Mouse (Mus musculus): ENCODE results near the gene Aasdh.

Aasdh gene

DNA sequence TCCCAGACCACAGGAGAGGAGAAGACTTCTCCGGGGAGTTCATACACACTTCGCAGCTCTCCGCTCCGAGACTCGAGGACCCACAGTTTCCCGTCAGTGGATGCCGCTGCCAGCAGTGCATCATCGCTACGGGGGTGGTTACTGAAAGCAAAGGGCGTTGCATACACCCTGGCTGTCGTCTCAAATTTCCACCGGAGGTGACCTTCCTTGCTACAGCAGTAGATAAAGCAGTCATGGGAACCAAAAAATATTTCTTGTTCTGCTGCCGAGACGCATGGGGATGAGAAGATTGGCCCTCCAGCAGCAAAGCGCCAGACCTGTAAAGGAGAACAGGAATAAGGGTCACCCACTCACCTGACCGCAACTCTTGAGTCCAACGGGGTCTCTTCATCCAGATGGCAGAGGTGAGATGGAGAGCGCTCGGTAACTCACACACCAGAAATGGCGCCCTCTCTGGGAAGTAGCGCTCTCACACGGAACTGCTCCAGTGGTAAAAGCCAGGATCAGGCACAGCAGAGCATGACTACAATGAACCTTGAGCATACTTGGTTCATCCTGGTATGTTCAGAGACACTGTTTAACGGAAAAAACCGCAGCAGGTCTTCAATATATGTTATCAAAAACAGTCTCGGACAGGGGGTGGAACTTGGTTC, 29.1 kb downstream of the Aasdh start:
- H3K27me3 ChIP-seq (ENCODE audit: control insufficient read depth, insufficient read depth, low read length, poor library complexity, severe bottlenecking) = no peaks in the 10 kb centered on the region
- 0 out of 2 replicates have a peak, but pooled peaks cover 10% of the 10 kb centered on the region for H3K36me3 ChIP-seq (ENCODE audit: control insufficient read depth, insufficient read depth, low read length, poor library complexity, severe bottlenecking)
- no peak for DNase-seq (ENCODE audit: low read depth, low spot score)

DNA sequence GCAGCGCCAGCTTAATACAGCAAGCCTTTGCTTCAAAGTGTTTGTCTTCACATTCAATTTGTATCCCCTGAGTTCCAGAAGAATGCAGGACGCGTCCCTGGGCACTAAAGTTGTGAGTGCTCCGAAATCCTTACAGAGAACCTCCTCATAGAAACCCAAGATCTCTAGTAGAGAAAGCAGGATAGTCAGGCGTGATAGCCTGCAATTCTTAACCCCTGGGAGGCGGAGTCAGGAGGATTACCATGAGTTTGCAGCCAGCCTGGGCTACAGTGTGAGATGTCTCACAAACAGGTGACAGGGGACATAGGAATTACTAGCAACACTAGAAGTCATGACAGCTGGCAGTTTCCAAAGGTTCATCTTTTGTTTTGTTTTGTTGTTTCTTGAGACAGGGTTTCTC, 35.8 kb downstream of the Aasdh start:
- no peak for DNase-seq (ENCODE audit: low read depth, low spot score)
- no peaks in the 10 kb centered on the region for H3K27me3 ChIP-seq (ENCODE audit: control insufficient read depth, insufficient read depth, low read length, poor library complexity, severe bottlenecking)
- 0 out of 2 replicates have a peak, but pooled peaks cover 1% of the 10 kb centered on the region for H3K36me3 ChIP-seq (ENCODE audit: control insufficient read depth, insufficient read depth, low read length, poor library complexity, severe bottlenecking)

DNA sequence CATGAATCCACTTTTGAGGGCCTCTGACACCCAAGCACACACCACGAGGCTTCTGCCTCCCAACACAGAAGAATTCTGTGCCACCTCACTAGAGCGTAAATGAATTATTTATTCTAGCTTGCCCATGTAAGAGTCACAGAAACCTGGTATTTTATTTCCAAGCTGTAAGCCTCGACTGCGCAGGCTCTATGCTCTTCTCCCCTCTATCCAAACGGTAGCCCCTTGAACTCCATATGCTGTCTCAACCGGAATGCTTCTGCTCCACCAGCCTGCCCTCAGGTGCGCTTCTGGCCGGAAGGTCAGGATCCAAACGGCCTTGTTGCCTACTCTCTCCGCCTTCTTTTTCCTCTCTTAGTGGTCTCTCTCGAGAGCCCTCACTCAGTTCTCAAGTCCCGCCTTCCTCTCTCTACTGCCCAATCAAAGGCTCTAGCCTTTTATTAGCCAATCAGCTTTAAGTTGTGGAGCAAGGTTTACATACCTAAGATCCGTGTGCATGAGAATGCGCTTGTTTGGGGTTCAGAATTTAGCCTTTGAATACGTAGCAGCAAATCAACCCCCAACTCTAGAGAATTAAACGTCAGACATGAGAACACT, 36.5 kb downstream of the Aasdh start:
- peak; percentile 63 for DNase-seq (ENCODE audit: low read depth, low spot score)
- H3K36me3 ChIP-seq (ENCODE audit: control insufficient read depth, insufficient read depth, low read length, poor library complexity, severe bottlenecking) = no peaks in the 10 kb centered on the region
- H3K27me3 ChIP-seq (ENCODE audit: control insufficient read depth, insufficient read depth, low read length, poor library complexity, severe bottlenecking) = no peaks in the 10 kb centered on the region

DNA sequence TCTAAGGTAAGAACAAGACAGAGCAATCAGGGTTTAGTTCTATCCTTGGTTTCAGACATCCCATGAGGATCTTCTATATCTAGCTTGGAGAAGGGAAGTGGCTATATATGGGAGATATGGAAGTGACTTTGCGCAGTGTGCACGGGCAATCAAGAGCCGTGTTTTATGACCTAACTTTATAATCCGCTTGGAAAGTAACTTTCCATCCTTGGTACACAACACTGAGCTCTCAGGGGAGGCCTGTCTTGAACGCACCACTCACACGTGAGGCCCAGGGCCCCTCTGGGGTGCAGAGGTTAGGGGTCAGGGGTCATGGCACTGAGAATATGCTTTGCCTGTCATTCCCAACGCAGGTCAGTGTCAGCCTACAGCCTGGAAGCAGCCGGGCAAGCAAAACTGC, 38.5 kb downstream of the Aasdh start:
- H3K27me3 ChIP-seq (ENCODE audit: control insufficient read depth, insufficient read depth, low read length, poor library complexity, severe bottlenecking) = no peaks in the 10 kb centered on the region
- DNase-seq (ENCODE audit: low read depth, low spot score) = no peak
- no peaks in the 10 kb centered on the region for H3K36me3 ChIP-seq (ENCODE audit: control insufficient read depth, insufficient read depth, low read length, poor library complexity, severe bottlenecking)

DNA sequence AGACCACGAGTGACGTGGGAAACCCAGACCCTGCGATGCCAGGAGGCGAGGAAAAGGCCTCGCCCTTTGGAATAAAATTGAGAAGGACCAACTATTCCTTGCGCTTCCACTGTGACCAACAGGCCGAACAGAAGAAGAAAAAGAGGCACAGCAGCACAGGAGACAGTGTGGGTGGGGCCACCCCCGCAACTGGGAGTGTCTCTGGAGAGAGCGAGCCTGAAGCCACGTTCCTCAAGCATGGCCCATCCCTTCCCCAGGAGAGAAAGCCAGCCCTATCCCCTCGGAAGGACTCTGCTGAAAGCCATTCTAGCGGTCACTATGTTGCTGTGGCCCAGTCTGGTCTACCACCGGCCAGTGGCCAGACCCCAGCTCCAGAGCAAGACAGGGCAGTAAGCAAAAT, 46.9 kb downstream of the Aasdh start:
- DNase-seq (ENCODE audit: low read depth, low spot score) = no peak
- H3K27me3 ChIP-seq (ENCODE audit: control insufficient read depth, insufficient read depth, low read length, poor library complexity, severe bottlenecking) = no peaks in the 10 kb centered on the region
- no peaks in the 10 kb centered on the region for H3K36me3 ChIP-seq (ENCODE audit: control insufficient read depth, insufficient read depth, low read length, poor library complexity, severe bottlenecking)

DNA sequence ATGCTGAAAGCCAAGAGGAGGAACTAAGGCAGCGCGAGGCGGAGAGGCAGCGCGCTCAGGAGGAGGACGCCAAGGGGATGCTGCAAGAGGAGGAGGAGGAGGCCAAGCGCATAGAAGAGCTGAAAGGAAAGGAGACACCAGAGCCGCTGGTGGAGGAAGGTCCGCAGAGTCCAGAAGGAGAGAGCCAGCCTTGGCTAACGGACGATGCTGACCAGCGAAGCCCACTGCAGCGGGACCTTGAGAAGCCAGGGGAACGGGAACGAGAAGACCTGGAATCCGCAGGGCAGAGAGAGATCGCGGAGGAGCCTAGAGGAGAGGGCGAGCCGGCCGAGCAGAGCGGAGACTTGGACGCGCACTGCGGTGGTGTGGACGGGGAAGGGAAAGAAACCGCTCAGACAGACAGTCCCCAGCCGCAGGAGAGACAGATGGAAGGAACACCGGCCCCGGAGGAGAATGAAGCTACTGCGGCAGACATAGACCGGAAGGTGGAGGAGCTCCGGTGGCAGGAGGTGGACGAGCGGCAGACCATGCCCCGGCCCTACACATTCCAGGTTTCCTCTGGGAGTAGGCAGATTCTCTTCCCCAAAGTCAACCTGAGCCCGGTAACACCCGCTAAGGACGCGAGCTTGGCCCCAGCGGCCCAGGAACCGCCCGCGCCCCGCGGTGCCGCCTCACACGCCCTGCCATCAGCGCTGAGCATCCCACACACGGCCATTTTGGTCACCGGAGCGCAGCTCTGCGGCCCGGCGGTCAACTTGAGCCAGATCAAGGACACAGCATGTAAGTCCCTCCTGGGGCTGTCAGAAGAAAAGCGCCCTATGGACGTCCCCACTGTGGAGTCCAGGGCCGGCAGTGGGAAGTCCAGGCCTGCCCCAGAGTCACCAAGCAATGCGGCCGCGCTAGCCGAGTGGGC, 48.0 kb downstream of the Aasdh start:
- Histone ChIP-seq H3K27me3 (ENCODE audit: control insufficient read depth, insufficient read depth, low read length, poor library complexity, severe bottlenecking) (no peaks in the 10 kb centered on the region), H3K36me3 (ENCODE audit: control insufficient read depth, insufficient read depth, low read length, poor library complexity, severe bottlenecking) (no peaks in the 10 kb centered on the region)
- no peak for DNase-seq (ENCODE audit: low read depth, low spot score)

DNA sequence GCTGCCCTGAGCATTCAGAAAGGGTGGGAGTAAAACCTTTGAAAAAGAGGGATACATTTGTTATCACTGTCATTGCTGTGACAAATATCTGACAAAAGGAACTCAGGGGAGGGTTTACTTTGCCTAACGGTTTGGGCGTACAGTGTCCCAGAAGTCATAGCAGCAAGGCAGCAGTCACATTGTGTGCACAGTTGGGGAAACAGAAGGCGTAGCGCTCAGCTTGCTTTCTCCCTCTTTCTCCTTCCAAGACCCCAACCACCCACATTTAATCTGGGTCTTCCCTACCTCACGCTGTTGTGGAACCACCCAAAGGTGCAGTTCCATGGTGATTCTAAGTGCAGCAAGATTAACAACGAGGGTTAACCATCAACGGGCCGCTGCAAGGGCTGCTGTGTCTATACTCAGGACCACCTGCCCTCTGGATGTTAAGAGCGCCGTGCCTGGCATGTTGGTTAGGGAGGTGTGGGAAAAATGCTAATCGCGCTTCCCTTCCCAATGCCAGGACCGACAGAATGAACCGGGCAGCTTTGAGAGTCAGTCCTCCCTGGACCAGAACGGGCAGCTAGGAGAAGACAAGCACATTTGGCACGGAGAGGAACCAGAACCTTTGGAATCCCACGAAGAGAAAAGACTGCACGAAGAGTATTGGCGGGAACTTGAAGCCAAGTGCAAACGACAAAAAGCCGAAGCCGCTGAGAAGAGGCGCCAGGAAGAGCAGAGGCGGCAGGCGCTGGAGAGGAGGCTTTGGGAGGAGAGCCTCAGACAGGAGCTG, 49.3 kb downstream of the Aasdh start:
- no peak for DNase-seq (ENCODE audit: low read depth, low spot score)
- Histone ChIP-seq H3K27me3 (ENCODE audit: control insufficient read depth, insufficient read depth, low read length, poor library complexity, severe bottlenecking) (no peaks in the 10 kb centered on the region), H3K36me3 (ENCODE audit: control insufficient read depth, insufficient read depth, low read length, poor library complexity, severe bottlenecking) (no peaks in the 10 kb centered on the region)

DNA sequence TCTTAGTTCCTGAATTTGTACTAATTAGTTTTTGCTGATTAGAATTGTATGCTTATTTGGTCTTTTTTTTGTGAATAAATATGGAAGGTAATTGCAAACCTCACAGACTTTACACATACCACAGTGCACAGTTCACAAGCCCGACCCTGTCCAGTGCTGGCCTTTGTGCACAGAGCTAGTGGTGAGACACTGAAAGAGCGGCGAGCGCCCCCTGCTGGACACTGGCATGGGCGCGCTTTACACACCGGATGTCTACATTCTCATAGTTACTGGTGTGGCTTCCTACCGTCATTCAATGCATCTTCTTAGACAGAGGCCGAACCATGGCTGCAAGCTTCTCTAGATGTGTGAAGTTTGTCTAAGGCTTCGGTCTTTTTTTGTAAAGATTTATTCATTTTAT, 51.8 kb downstream of the Aasdh start:
- H3K36me3 ChIP-seq (ENCODE audit: control insufficient read depth, insufficient read depth, low read length, poor library complexity, severe bottlenecking) = no peaks in the 10 kb centered on the region
- DNase-seq (ENCODE audit: low read depth, low spot score) = peak; percentile 75
- no peaks in the 10 kb centered on the region for H3K27me3 ChIP-seq (ENCODE audit: control insufficient read depth, insufficient read depth, low read length, poor library complexity, severe bottlenecking)

DNA sequence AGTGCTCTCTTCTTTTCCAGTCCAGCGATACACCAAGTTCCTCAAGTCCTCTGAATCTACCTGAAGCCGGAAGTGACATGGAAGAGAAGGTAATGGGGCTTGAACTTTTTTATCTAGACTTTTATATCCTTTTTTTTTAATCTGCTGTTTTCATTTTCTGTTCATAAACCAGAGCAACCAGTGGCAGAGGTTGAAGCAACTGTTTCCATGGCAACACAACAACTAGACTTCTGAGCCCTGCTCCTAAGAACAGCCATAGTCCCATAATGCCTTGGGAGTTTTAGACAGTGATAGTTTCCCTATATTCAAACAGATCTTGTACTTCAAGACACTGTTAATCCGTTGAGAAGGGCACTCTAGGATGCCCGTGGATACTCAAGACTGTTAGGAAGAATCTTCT, 54.0 kb downstream of the Aasdh start:
- Histone ChIP-seq H3K36me3 (ENCODE audit: control insufficient read depth, insufficient read depth, low read length, poor library complexity, severe bottlenecking) (no peaks in the 10 kb centered on the region), H3K27me3 (ENCODE audit: control insufficient read depth, insufficient read depth, low read length, poor library complexity, severe bottlenecking) (no peaks in the 10 kb centered on the region)
- DNase-seq (ENCODE audit: low read depth, low spot score) = peak; percentile 22

DNA sequence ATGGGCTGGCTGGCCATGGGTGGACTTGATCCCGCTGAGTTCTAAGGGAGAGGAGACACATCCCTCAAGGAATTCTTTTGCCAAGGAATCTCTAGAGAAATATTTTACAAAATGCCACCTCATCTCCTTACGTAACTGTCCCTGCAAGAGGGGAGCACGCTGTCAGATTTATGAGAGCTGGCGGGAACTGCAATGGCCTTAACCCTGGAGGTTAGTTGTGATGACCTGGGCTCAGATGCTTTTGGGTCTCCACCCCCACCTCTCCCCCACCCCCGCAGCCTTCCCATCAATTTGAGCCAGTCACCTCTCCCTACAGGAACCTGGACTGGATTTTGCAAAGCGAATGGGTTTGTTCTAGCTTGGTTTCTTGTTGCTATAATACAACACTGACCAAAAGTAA, 58.2 kb downstream of the Aasdh start:
- Histone ChIP-seq H3K36me3 (ENCODE audit: control insufficient read depth, insufficient read depth, low read length, poor library complexity, severe bottlenecking) (no peaks in the 10 kb centered on the region), H3K27me3 (ENCODE audit: control insufficient read depth, insufficient read depth, low read length, poor library complexity, severe bottlenecking) (no peaks in the 10 kb centered on the region)
- no peak for DNase-seq (ENCODE audit: low read depth, low spot score)

DNA sequence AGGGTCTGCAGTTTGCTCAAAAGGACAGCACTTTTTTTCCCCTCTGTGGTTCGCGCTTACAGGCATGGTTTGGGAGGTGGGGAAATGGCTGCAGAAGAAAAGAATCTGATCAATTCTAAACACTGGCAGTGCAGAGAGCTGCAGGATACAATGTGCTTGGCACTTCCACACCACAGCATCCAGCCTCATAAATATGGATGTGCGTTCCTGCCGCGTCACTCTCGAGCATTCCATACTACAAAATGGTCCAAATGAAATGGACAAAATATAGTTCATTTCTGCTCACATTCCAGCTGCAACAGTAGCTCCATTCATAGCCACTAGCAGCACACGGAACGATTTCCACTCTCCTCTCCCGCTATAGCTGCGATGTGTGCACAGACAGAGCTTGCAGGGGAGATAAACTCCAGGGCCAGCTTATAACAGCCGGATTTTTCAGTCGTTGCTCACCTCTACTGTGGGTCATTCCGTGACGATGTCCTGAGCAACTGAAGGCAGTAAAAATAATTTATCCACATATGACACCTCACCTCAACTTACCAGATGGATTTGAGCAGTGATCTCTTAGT, 60.6 kb downstream of the Aasdh start:
- no peaks in the 10 kb centered on the region for H3K27me3 ChIP-seq (ENCODE audit: control insufficient read depth, insufficient read depth, low read length, poor library complexity, severe bottlenecking)
- no peak for DNase-seq (ENCODE audit: low read depth, low spot score)
- H3K36me3 ChIP-seq (ENCODE audit: control insufficient read depth, insufficient read depth, low read length, poor library complexity, severe bottlenecking) = no peaks in the 10 kb centered on the region

DNA sequence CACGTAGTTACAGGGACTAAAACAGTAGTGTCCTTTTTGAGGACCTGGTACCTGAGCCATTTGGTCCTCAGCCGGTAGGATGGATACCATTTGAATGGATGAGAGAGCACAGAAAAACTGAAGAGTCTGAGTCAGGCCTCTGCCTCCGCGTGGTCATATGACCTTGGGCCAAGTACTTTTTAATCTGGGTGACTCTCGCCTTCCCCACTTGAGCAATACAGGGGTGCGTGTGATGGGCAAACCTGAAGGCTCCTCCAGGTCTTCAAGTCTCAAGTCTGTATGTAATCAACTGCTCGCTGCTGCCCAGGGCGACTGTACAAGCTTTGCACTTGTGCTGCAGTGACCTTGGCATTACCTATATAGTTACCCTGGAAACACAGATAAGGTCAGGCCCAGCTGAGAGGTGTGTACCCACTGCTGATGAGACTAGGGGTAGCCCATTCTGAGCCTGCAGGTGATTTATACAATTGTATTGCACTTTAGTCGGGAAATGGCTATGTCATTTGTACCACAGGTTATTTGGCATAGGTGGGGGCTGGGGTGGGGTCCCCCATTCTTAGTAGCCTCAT, 61.4 kb downstream of the Aasdh start:
- Histone ChIP-seq H3K36me3 (ENCODE audit: control insufficient read depth, insufficient read depth, low read length, poor library complexity, severe bottlenecking) (no peaks in the 10 kb centered on the region), H3K27me3 (ENCODE audit: control insufficient read depth, insufficient read depth, low read length, poor library complexity, severe bottlenecking) (no peaks in the 10 kb centered on the region)
- DNase-seq (ENCODE audit: low read depth, low spot score) = no peak

DNA sequence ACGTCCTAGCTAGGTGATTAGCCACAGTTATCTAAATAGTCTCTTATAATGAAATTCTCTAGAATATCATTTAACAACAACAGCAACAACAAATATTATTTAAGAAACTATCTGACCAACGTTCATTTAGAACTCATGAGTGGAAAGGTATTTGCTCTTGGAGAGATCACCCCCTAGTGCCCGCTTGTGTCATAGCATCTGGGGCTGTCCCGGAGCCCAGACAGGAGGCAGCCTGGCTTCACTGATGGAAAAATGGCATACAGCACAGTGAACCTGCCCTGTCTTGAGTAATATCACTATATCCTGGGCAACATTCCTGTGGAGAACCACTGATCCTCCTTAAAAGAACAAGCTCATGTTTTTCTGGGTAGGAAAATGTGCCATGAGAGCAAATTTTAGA, 61.9 kb downstream of the Aasdh start:
- peak; percentile 58 for DNase-seq (ENCODE audit: low read depth, low spot score)
- Histone ChIP-seq H3K36me3 (ENCODE audit: control insufficient read depth, insufficient read depth, low read length, poor library complexity, severe bottlenecking) (no peaks in the 10 kb centered on the region), H3K27me3 (ENCODE audit: control insufficient read depth, insufficient read depth, low read length, poor library complexity, severe bottlenecking) (no peaks in the 10 kb centered on the region)

DNA sequence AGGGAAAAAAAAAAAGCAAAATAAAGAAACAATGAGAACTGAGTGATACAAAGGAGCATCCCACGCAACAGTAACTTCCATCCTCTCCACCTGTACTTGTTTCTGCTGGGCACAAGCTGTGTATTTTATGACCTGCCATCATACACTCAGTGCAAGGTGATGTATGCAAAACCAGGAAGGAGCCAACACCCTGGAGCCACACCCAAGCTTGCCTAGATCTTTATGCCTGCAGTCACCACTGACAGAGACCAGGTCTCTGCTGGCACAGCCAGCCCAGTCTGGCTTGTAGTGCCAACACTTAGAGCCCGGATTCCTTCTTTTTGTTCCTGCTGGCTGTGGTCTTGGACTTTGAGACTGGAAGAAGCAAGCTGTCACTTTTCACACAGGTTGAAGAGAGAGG, 63.5 kb downstream of the Aasdh start:
- Histone ChIP-seq H3K27me3 (ENCODE audit: control insufficient read depth, insufficient read depth, low read length, poor library complexity, severe bottlenecking) (no peaks in the 10 kb centered on the region), H3K36me3 (ENCODE audit: control insufficient read depth, insufficient read depth, low read length, poor library complexity, severe bottlenecking) (no peaks in the 10 kb centered on the region)
- no peak for DNase-seq (ENCODE audit: low read depth, low spot score)
